Mouse (Mus musculus) right cerebral cortex, adult 2 months (tissue): ENCODE measurements around the gene Hacd2.

Experiments
- DNase-seq, 2 experiments: peaks; one replicate each; pipeline ENCODE4 v3.0.0; 2021 to 2022; ENCODE audit warnings: low spot score in 2 of 2

Gene Hacd2

GRCm38 (mm10) chr16:35007361-35007760, 14.9 kb upstream of the Hacd2 start:
- no peak for DNase-seq

- no peak for DNase-seq
These were observed 13.8 kb upstream of the Hacd2 start for GRCm38 (mm10) chr16:35008447-35008846.

GRCm38 (mm10) chr16:35013501-35013900, 8.7 kb upstream of the Hacd2 start:
- DNase-seq: no peak

GRCm38 (mm10) chr16:35016491-35016890, 5.7 kb upstream of the Hacd2 start:
- no peak for DNase-seq

GRCm38 (mm10) chr16:35018470-35018974, 3.7 kb upstream of the Hacd2 start:
- no peak for DNase-seq

- DNase-seq: no peak
These were observed 356 bp upstream of the Hacd2 start for GRCm38 (mm10) chr16:35021903-35022241.

DNA sequence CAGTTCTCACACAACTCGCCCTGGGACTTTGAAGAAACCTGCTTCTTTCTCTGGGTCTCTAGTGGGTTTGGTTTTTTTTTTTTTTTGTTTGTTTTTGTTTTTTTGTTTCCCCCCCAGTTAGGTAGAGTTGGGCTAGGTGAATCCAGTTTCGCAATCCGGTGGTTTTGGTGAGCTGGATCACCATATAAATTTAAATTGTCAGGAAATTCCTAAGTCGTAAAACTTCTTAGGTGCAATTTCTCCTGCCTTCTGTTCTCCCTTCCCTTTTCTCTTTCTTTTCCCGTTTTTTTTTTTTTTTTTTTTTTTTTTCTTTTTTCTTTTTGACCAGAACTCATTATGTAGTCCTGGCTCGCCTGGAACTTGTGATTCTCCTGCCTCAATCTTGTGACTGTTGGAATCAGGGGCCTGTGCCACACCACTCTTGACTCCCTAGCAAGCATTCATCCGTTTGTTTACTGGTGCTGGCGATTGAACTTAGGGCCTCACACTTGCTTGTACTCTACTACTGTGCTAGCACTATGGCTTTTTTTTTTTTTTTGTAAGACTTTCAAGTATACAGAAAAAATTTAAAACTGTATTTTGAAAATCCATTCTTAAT, 1.0 kb downstream of the Hacd2 start:
- DNase-seq: no peak

DNA sequence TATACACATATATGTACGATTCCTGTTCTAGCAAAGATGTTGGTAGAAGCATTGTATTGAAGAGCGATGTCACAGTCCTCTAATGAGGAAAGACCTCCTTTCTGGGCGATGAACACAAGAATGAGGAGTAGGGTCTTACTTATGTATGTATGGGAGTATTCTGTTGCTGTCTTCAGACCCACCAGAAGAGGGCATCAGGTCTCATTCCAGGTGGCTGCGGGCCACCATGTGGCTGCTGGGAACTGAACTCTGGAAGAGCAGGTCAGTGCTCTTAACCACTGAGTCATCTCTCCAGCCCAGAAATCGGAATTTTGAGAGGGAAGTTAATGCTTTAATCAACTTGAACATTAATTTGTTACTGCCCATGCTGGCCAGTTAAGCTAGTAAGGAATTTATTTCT, 2.1 kb downstream of the Hacd2 start:
- DNase-seq: no peak

- DNase-seq: no peak
These were observed 3.1 kb downstream of the Hacd2 start for GRCm38 (mm10) chr16:35025347-35025746.

DNA sequence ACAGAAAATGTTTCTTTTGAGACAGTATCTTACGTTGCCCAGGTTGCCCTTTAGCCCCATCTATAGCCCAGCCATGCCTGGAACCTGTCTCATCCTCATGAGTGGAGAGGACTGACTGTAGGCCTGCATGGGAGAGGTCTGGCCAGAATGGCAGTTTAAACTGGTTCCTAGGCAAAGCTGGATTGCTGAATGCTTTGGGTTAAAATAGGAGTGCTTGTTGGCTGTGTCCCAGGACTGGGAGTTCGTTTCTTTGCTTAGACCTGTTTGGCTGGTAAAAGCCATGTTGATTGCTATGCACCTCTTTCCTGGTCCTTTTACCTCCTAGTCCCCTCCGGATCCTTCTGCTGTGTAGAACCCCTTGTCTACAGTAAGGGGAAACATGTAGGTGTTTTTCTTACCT, 11.0 kb downstream of the Hacd2 start:
- DNase-seq: no peak

DNA sequence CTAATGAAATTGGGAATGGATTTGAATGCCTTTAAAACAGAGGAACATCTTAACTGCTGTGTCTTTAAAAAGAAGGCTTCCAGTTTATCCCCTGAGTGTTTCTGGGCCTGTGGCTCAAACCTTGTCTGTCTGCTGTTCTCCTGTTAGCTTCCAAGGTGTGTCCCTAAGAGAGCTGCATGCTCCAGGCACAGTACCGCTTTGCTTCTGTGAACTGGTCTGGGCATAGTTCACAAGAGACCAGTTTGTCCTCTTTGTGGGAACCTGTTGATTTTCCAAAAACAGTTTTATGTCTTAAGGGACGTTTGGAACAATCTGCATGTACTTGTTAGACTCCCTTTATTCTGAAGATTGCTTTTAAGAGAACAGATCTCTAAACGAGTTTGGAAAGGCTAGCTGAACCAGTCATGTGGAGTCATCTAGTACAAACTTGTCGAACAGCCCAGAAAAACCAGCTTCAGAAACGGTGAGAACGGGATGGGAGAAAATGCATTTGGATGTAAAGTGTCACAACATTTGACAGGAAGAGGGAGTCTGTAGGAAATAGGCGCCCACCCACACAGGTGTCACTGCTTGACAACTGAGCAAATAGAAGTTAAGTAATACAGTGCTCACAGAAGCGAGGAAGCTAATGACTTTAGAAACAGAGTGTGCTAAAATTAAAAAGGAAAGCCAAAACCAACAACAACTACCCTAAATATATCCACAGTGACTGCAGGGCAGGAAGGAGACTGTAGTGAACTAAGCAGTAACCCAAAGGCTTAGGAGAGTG, 11.8 kb downstream of the Hacd2 start:
- DNase-seq: peak in 1 of 2 experiments; percentile 46

DNA sequence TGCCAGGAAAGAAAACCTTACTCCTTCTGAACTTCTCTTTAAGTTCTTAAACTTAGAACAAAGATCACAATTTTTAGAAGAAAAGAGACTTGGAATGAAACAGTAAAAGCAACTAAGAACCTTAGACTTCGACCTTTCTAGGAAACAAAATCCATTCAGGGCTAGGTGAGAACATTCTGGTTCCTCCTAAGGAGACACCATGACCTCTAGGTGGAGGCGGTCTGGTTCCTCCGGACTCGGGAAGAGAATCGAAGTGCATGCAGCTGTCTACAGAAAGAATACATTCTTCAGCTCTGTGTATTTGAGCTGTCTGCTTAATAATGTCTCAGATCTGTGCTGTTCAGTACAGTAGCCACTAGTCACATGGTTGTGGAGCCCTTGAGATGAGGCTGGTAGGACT, 12.7 kb downstream of the Hacd2 start:
- no peak for DNase-seq

DNA sequence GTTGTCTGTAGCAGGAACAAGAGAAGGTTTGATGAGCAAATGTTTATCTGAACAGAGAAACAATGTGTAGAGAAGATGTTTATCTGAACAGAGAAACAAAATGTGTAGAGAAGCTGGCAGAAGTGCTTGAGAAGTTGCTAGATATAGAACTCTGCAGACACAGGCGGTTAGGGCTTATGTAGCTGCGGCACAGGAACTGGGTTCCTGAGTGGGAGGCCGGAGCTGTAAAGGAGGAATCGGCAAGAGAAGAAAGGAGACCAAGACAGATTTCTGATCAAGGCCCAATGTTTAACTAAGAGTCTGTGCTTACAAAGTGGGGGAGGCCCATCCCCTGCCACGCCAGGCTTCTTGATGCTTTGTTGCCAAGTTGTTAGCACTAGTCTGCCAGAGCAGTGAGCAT, 14.5 kb downstream of the Hacd2 start:
- DNase-seq: peak; percentile 33 to 50

DNA sequence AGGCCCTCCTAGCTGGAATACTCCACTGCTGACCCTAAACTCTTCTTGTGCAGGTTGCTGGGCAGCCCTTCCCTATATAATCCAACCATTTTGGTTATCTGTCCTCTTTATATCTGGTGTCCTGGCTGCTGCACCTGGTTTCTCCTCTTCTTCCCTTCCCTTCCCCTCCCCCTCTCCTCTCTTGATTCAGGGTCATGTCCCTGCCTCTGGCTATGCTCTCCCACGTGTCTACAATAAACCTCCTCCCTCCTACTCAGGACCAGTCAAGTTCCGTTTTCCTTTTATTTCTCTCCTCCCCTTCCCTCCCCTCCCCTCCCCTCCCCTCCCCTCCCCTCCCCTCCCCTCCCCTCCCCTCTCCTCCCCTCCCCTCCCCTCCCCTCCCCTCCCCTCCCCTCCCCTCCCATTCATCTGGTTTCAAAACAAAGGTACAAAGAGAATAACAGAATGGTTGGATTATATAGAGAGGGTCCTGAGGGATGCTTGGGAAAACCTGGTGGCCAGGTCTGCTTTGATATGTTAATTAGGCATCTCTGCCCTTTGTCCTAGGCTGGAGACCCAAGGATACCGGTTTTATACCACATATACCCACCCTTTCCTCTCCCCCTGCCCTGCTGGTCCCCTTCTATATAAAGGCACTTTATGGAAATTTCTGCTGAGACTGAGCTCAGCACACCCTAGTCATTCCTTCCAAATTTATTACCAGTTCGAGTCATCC, 16.3 kb downstream of the Hacd2 start:
- DNase-seq: no peak

DNA sequence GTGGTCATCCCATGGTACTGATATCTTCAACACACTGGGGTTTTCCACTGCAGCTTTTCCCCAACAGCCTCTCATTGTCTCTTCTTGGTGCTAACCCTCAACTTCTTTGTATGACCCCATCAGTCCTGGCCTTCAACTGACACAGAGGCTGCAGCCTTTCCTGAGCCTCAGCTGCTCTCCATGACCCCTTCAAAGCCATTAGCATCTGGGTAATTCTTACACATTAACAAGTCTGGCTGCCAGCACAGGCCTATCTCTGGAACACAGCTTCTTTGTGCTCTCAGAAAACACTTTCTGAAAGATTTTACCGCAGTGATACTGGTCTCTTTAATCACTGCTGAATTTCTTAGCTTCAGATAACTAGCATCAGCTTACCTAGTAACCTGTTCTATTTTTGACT, 17.9 kb downstream of the Hacd2 start:
- DNase-seq: no peak

- DNase-seq: no peak
These were observed 18.8 kb downstream of the Hacd2 start for GRCm38 (mm10) chr16:35041001-35041400.

DNA sequence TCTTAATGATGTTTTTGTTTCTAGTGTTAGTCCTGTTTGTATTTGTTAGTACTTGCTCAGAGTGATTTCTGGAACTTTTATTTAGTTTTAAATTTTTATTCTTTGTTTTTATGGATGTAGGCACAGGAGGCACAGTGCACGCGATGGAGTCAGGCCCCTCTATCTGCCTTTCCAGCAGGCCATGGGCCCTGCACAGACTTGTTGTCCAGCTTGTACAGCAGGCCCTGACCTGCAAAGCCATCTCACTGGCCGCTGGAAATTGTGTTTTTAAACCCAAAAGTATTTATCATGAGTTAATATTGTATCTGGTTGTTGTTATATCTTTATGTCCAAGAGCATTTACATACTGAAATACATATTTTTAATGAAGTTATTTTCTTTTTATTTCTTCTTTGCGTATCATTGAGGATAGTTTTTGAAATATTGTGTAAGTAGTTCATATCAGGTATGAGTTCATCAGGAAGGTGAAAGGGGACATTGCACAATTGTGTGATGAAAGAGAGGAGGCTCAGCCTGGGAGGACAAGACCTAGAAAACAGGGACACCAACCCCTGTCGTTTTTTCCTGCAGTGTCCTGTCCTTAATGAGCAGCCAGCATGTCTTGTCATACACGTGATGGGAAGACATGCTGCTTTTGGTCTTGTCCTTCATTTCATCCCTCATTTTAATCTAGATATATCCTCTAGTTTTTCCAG, 24.0 kb downstream of the Hacd2 start:
- DNase-seq: no peak

DNA sequence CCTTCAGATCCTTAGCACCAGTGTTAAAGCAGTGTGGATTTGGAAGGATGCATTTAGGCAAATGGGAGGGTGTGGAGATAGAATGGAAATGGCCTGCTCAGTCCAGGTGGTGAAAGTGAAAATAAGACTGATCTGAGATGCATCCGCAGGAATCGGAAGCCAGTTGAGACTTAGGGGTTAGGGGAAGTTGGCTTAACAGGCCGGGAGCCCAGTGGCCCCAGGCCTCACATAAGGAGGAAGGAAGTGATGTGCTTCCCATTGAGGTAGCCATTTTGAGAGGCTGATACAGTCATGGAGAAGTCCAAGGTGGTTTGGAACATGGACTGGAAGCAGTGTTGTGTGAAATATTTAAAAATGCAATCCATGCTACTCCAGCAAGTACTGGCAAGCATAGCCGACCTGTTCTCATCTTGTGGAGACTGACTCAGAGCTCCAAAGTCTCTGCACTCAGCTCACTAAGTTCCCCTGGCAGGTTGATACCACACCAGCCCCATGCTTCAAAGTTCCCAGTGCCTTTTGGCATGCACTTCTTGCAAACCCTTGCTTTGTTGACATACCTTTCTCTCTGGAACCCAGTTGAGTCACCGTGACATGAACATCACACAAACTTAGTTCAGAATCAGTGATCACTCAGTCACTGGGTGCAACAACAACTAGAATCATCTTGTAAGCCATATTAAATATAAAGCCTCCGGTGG, 25.2 kb downstream of the Hacd2 start:
- no peak for DNase-seq

GRCm38 (mm10) chr16:35051066-35051465, 28.8 kb downstream of the Hacd2 start:
- no peak for DNase-seq

DNA sequence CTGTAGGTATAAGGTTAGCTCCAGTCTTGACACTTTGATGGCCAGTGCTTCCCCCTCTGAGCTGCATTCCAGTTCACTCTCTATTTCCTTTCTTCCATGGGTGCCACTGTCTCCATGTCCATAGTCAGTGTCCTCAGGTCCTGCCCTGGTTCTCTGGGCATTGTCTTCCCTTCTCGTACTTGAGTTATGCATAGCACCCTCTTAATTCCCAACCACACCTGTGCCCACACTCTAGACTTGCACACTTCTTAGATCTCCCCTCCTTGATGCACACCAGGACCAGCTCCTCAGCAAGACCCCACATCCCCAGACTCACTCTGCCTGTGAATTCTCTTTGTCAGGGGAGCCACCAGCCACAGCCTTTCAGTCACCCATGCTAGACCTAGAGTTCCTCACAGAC, 30.0 kb downstream of the Hacd2 start:
- no peak for DNase-seq

DNA sequence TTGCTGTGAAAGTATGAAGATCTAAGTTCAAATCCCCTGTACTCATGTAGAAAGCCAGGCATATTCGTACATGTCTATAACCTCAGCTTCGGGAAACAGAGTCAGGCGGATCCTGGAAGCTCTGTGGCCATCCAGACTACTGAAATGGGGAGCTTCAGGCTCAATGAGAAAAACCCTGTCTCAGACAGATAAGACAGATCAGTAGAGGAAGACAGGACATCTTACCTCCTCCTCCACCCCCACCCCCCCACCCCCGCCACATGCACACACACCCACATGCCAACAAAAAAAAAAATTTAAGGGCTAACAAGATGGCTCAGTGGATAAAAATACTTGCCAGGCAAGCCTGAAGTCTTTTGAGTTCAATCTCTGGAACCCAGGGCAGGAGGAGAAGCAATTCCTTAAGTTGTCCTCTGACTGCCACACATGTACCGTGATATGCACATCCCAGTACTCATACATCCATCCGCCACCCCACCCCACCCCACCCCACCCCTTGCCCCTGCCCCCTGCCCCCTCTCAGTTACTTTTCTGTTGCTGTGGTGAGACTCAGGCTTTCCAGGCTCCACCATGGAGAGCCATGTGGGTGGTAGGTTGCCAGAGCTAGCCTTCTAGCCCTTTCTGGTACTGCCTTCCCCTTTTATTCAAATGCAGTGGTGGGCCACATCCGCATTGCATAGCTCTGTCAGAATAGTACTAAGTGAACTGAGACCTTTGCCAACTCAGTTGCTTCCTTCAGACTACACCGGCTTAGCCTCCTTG, 32.4 kb downstream of the Hacd2 start:
- no peak for DNase-seq
